Mouse (Mus musculus) urinary bladder, adult 18-20 months (tissue): Measurements from ENCODE around the gene 1700017N19Rik.
A peak's percentile ranks its signal among the peaks of the same experiment; 100 is the strongest.
"Not testable (repeated sequence)": the region's sequence is repeated elsewhere in the genome, so short reads cannot be mapped to it uniquely, and the experiment has no call there.

ENCODE experiments used
- DNase-seq, 2 experiments: peaks; one replicate each; pipeline ENCODE4 v3.0.0; 2022; ENCODE audit warnings: low spot score in 2 of 2, mixed read lengths in 2 of 2

The 1700017N19Rik gene

GRCm38 (mm10) chr10:100590323-100590722, at the start of gene 1700017N19Rik, which contains the start of gene 4930430F08Rik:
Gene 1700017N19Rik, plus strand, starts transcription at chr10:100590484.
Gene 4930430F08Rik, minus strand, starts transcription at chr10:100590423.
- no peak for DNase-seq

DNA sequence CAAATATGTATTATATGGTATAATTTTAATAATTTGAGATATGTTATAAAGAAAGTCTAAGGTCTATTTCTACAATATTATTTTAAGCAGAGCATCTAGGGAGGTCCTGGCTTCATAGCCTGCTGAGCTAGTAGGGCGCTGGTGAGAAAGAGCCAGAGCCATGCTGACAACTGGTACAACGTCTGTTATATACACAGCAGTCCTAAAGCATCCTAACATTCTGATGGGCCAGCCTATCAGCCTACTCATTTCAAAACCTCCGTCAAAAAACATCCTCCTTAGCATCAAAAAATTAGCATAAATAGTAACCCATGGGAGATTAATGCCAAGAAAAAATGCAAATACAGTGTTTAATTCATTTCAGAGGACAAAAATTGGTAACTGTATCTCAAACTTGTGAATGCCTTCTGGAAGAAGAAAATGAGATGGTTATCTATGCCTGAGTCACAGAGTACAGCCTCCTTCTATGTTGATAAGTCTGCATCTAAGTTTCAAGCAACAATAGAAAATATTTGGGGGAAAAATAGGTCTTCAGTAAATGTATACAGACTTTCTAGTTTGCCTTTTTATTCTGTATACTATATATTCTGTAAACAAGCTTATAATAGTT, 33.6 kb upstream of the 1700017N19Rik start:
- DNase-seq, result no peak

DNA sequence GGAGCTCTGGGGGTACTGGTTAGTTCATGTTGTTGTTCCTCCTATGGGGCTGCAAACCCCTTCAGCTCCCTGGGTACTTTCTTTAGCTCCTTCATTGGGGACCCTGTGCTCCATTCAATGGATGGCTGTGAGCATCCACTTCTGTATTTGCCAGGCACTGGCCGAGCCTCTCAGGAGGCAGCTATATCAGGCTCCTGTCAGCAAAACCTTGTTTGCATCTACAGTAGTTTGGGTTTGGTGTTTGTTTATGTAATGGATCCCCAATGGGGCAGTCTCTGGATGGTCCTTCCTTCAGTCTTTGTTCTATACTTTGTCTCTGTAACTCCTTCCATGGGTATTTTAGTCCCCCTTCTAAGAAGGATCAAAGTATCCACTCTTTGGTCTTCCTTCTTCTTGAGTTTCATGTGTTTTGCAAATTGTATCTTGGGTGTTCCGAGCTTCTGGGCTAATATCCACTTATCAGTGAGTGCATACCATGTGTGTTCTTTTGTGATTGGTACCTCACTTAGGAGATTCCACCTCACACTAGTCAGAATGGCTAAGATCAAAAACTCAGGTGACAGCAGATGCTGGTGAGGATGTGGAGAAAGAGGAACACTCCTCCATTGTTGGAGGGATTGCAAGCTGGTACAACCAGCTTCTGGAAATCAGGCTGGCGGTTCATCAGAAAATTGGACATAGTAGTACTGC, 29.9 kb upstream of the 1700017N19Rik start:
- DNase-seq, result not testable (repeated sequence)

GRCm38 (mm10) chr10:100564112-100564511, 26.2 kb upstream of the 1700017N19Rik start:
- no peak for DNase-seq

- no peak for DNase-seq
Observed at GRCm38 (mm10) chr10:100571707-100572106, 18.6 kb upstream of the 1700017N19Rik start.

GRCm38 (mm10) chr10:100574505-100575149, 15.7 kb upstream of the 1700017N19Rik start:
- no peak for DNase-seq

- DNase-seq, result no peak
Observed at GRCm38 (mm10) chr10:100575294-100575693, 15.0 kb upstream of the 1700017N19Rik start.

- no peak for DNase-seq
Observed at GRCm38 (mm10) chr10:100584178-100584577, 6.1 kb upstream of the 1700017N19Rik start.

DNA sequence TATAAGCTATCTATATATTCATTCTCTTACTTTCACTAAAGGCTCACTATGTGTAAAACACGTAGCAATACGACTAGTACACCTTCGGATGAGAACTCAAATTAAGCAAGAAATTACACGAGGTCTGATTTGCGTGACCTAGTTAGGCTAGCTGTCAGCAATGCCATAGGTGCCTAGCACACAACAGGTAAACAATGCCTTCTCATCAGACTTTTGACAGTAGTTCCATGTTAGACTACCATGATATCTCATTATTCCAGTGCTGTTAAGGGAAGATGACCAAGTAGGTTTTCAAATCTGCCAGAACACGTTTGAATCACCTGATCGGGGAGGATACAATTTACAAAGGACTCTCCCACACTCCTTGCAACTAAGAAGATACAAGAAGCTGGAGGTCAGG, 1.8 kb upstream of the 1700017N19Rik start:
- no peak for DNase-seq

GRCm38 (mm10) chr10:100588932-100589388, 1.3 kb upstream of the 1700017N19Rik start:
- DNase-seq, result peak; percentile 83

GRCm38 (mm10) chr10:100598339-100598738, 8.1 kb downstream of the 1700017N19Rik start:
- DNase-seq, result no peak

DNA sequence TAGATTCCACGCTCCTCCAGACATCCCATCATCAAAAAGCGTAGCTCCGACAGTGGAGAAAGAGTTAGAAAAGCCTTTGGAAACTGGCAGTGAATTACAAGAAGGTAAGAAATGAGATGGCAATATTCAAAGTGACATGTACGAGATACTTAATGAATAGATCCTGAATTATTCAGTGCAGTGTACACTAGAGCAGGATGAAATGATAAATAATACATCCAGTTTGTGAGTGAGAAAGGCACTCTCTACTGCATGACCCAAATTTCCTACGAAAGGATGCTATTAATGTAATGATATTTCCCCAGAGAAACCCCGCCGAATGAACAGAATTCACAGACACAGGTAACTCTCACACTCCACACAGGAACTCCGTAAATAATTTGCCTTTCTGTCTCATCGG, 13.2 kb downstream of the 1700017N19Rik start:
- DNase-seq, result no peak

DNA sequence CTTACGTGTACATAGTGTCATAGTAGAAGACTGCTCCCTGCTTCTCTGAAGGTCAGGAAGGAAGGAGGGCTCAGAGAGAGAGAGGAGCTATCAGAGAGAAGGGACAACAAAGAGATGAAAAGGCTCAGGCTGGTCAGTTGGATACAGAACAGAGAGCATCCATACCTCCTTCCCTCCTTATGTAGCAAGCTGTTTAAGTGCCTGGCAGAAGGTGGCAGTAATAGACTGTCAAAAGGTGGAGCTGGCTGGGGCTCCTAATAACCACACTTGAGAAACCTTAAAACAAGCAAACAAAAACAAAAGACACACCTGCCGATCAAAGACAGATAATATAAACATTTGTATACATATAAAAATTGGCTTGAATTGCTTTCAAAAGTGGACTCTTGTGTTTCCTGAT, 14.0 kb downstream of the 1700017N19Rik start:
- DNase-seq, result no peak

GRCm38 (mm10) chr10:100617233-100617903, 27.1 kb downstream of the 1700017N19Rik start:
- DNase-seq, result no peak

DNA sequence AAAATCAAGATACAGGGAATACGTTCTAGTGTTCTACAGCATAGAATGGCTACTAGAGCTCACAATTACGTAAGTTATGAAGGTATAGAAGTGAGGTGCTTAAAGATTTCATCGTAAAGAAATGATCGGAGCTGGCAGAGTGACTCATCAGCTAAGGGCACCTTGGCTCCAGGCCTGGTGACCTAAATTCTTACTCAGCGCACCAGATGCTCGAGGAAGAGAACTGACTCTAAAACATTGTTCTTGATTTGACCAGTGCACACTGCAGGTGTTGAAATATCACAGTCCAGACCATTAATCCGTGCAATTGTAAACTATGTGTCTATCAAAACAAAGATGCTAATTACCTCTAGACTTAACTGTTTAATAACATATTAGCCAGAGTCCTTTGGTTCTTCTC, 29.2 kb downstream of the 1700017N19Rik start:
- no peak for DNase-seq

DNA sequence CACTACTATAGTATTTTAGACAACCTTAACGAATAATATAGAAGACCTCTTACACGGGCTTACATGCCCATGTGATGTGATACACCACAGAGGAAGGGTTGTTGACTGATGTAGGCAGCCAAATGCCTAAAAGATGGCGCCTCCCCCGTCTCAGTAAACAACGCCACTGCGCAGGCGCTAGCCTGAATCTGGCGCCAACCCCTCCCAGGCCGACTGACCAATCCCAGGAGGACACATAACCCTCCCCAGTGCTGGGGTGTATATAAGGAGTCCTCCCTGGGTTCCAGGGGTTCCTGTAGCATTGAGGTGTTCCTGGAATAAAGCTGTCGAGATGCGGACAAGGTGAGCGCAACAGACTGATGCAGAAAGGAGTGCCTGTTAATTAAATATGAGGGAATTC, 29.8 kb downstream of the 1700017N19Rik start:
- no peak for DNase-seq

DNA sequence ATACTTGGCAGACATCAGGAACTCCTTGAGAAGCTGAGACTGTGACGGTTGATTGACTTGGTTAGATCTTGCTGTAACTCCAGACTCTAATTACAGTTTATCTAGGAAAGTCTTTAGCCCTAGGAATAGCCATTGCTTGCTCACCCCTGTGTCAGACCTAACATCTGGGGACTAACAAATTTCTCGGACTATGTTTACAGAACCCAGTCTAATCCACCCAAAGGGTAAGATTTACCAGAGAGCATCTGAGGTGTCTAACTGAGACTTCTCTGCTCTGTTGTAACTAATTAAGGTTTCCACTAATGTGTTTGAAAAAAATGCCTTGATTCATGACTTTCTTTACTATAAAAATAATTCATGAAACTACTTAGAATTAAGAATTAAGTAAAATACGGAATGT, 32.2 kb downstream of the 1700017N19Rik start:
- DNase-seq, result no peak

DNA sequence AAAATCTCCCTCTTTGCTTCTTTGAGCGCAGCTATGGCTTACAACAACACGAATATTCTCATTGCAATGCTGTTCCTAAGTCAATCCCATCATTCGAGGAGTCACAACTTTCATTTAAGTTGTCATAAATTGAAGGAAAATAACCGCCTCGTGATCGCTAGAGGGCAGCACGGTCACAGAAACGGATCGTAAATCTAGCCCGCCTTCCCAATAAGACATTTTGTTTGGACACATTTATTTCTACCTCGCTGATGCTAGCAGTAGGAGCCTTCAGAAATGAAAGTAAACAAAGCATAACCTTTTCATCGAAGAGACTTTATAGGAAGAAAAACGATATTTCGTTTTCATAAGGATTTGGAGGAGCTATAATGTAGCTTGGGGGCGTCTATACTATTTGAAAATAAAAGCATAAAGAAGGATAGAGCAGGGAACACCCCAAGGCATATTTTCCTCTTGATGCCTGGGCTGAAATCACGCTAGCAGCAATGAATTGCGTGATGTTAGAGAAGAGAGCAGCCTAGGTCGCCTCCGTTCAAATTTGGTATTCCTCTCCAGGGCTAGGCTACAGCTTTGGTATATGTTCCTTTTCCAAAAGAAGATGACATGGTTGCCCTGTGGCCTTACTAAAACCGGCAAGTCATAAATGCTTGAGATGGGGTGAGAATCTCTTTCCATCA, 39.6 kb downstream of the 1700017N19Rik start:
- DNase-seq, result no peak

DNA sequence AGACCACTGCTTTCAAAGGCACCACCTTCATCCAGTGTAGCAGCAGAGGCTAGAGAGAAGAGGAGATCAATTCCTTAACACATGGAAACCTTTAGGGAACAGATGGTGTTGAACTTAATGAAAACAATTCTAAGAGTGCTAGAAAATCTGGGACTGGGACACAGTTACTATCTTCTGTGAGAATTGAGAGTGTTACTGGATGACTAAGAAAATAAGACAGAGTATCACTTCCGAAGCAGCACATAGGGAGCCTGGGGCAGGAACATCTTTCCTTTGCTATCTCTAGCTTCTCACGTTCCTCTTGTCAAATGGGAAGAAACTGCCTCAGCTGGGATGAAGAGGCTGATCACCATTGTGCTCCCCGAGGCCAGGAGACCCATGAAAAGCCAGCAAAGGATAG, 52.6 kb downstream of the 1700017N19Rik start:
- no peak for DNase-seq

DNA sequence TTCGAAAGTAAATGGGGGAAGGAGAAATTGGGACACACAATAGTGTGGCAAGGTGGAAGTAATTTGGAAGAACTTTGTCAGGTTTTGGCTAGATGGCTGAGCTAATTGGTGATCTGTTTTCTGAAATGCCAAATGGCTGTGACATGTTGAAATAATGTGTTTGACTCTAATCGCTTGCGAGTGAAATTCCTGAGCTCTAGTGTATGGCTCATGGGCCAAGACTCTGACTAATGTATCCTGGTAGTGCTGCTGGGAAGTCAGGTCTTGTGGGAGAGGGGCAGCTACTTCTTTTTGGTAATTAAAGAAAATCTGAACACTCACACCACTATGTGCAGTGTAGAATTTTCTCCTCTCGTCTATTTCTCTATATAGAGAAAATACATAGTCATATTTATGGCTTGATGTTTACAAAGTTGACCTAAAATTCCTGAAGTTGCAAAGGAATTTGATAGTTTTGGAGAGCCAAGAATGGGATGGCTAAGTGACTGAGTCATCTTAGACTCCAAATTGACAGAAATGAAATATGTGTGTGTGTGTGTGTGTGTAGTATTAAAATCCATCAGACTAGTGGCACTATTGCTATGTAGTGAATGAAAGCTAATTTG, 55.1 kb downstream of the 1700017N19Rik start:
- DNase-seq, result no peak

DNA sequence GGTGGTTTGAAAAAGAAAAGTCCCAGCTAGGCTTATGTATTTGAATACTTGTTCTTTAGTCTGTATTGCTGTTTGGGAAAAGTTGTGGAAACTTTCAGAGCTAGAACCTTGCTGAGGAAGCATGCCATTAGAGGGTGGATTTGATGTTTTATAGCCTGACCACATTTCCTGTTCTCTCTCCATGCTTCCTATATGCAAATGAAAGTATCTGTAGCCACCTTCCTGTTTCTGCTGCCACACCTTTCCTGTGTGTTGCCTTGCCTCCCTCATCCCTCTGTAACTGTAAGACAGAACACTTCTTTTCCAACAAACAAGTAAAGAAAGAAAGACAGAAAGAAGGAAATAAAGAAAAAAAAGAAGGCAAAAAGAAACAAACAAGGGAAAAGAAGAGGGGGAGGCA, 63.9 kb downstream of the 1700017N19Rik start:
- DNase-seq, result no peak
